Mouse (Mus musculus) intestine, embryonic 15.5 days (tissue): ENCODE data around the gene Kat14. TPM values are rescaled to one million over a fixed set of nuclear protein-coding genes. Genes with fewer than 3 reads are reported as not detected.

Experiments used
- ATAC-seq: fragments of 200-750 bp; cut with Nextera tagmentation; 2 replicates; pipeline ENCODE4 v1.8.0; 2017; ENCODE audit warnings: moderate TSS enrichment, moderate library complexity
- H3K27ac ChIP-seq: fragments of 300-500 bp; sonication (generic); 2 replicates; pipeline ENCODE4 v1.5.1; 2015; ENCODE audit warnings: mild to moderate bottlenecking, inconsistent platforms
- H3K27me3 ChIP-seq: fragments of 300-500 bp; sonication (generic); replicated peaks from 2 replicates; pipeline ENCODE4 v1.6.1; 2015; ENCODE audit warnings: inconsistent platforms
- H3K36me3 ChIP-seq: fragments of 300-500 bp; sonication (generic); 2 replicates; pipeline ENCODE4 v1.6.1; 2015; ENCODE audit warnings: inconsistent platforms
- H3K4me1 ChIP-seq: fragments of 300-500 bp; sonication (generic); replicated peaks from 2 replicates; pipeline ENCODE4 v1.6.1; 2015; ENCODE audit warnings: inconsistent platforms
- H3K4me2 ChIP-seq: fragments of 300-500 bp; sonication (generic); replicated peaks from 2 replicates; pipeline ENCODE4 v1.6.1; 2015; ENCODE audit warnings: mild to moderate bottlenecking, inconsistent platforms
- H3K4me3 ChIP-seq: fragments of 300-500 bp; sonication (generic); replicated peaks from 2 replicates; pipeline ENCODE4 v1.5.1; 2015; ENCODE audit warnings: inconsistent platforms
- H3K9ac ChIP-seq: fragments of 300-500 bp; sonication (generic); 2 replicates; pipeline ENCODE4 v1.6.1; 2015; ENCODE audit warnings: inconsistent platforms
- H3K9me3 ChIP-seq: fragments of 300-500 bp; sonication (generic); 2 replicates; pipeline ENCODE4 v1.6.1; 2016; ENCODE audit warnings: inconsistent platforms
- WGBS: fragments of 180-500 bp; shearing (Covaris S2); methylation state at CpG from one replicate; pipeline ENCODE4 v1.1.7; 2015; 5-methylcytosine and 5-hydroxymethylcytosine counted together
- polyA plus RNA-seq: library from polyadenylated mRNA; unstranded; fragments of >200 nt; fragmentation: Nextera tagmentation; extraction: Ambion mirVana; gene quantifications from 2 replicates; pipeline ENCODE4 v1.2.1, GENCODE M21; 2015

Gene Kat14
- polyA plus RNA-seq, 1 experiment from 2014 or later = 41.1 TPM

- H3K9me3 ChIP-seq = no peaks in the 10 kb centered on the region
- H3K4me1 ChIP-seq = peaks cover 3% of the 10 kb centered on the region; the same call in 1 of the 2 replicates
- H3K9ac ChIP-seq = no peak overlapping the region
- H3K36me3 ChIP-seq = no peaks in the 10 kb centered on the region
- 76% methylated on average over 5 of the region's 5 CpGs for WGBS
- no peak overlapping the region for H3K4me2 ChIP-seq
- H3K27me3 ChIP-seq = no peaks in the 10 kb centered on the region
- no peak overlapping the region for H3K27ac ChIP-seq
- peak; percentile 19; the same call in 1 of the 2 replicates for ATAC-seq
- no peak overlapping the region for H3K4me3 ChIP-seq
Measured at GRCm38 (mm10) chr2:144431286-144431825, 62.6 kb downstream of the Kat14 start.

GRCm38 (mm10) chr2:144435679-144436078, 66.9 kb downstream of the Kat14 start:
- Histone ChIP-seq H3K27ac (no peak overlapping the region), H3K27me3 (no peaks in the 10 kb centered on the region), H3K4me1 (no peaks in the 10 kb centered on the region), H3K36me3 (no peaks in the 10 kb centered on the region), H3K9ac (no peak overlapping the region), H3K9me3 (no peaks in the 10 kb centered on the region), H3K4me2 (no peak overlapping the region), H3K4me3 (no peak overlapping the region)
- ATAC-seq = no peak
- 71% methylated on average over 10 of the region's 10 CpGs for WGBS

GRCm38 (mm10) chr2:144438424-144438823, 69.6 kb downstream of the Kat14 start:
- Histone ChIP-seq H3K27ac (no peak overlapping the region), H3K9me3 (no peaks in the 10 kb centered on the region), H3K27me3 (no peaks in the 10 kb centered on the region), H3K4me2 (no peak overlapping the region), H3K4me3 (no peak overlapping the region), H3K4me1 (no peaks in the 10 kb centered on the region), H3K9ac (no peak overlapping the region), H3K36me3 (no peaks in the 10 kb centered on the region)
- no peak for ATAC-seq
- 64% methylated on average over 4 of the region's 4 CpGs for WGBS

- no peaks in the 10 kb centered on the region for H3K27me3 ChIP-seq
- no peak for ATAC-seq
- H3K9ac ChIP-seq = no peak overlapping the region
- no peak overlapping the region for H3K4me3 ChIP-seq
- no peaks in the 10 kb centered on the region for H3K9me3 ChIP-seq
- H3K27ac ChIP-seq = no peak overlapping the region
- H3K4me2 ChIP-seq = no peak overlapping the region
- no peaks in the 10 kb centered on the region for H3K36me3 ChIP-seq
- 62% methylated on average over 3 of the region's 3 CpGs for WGBS
- no peaks in the 10 kb centered on the region for H3K4me1 ChIP-seq
Measured at GRCm38 (mm10) chr2:144439191-144439700, 70.5 kb downstream of the Kat14 start.

- no peak overlapping the region for H3K4me2 ChIP-seq
- H3K9me3 ChIP-seq = no peaks in the 10 kb centered on the region
- peak; percentile 72 for ATAC-seq
- no peaks in the 10 kb centered on the region for H3K4me1 ChIP-seq
- no peak overlapping the region for H3K9ac ChIP-seq
- H3K36me3 ChIP-seq = no peaks in the 10 kb centered on the region
- 62% methylated on average over 11 of the region's 11 CpGs for WGBS
- H3K27ac ChIP-seq = no peak overlapping the region
- no peak overlapping the region for H3K4me3 ChIP-seq
- no peaks in the 10 kb centered on the region for H3K27me3 ChIP-seq
Measured at GRCm38 (mm10) chr2:144441386-144441915, 72.7 kb downstream of the Kat14 start.

GRCm38 (mm10) chr2:144446360-144446999, 77.7 kb downstream of the Kat14 start:
- ATAC-seq = no peak
- WGBS = 85% methylated on average over 7 of the region's 7 CpGs
- Histone ChIP-seq H3K27me3 (no peaks in the 10 kb centered on the region), H3K4me2 (no peak overlapping the region), H3K4me3 (no peak overlapping the region), H3K4me1 (no peaks in the 10 kb centered on the region), H3K9ac (no peak overlapping the region), H3K36me3 (no peaks in the 10 kb centered on the region), H3K9me3 (no peaks in the 10 kb centered on the region), H3K27ac (no peak overlapping the region)

GRCm38 (mm10) chr2:144450378-144450777, 81.6 kb downstream of the Kat14 start:
- H3K27me3 ChIP-seq = no peaks in the 10 kb centered on the region
- H3K4me2 ChIP-seq = no peak overlapping the region
- H3K4me1 ChIP-seq = no peaks in the 10 kb centered on the region
- 78% methylated on average over 2 of the region's 2 CpGs for WGBS
- no peak overlapping the region for H3K4me3 ChIP-seq
- H3K9ac ChIP-seq = no peak overlapping the region
- no peak for ATAC-seq
- no peaks in the 10 kb centered on the region for H3K9me3 ChIP-seq
- no peak overlapping the region for H3K27ac ChIP-seq
- no peaks in the 10 kb centered on the region for H3K36me3 ChIP-seq

GRCm38 (mm10) chr2:144452364-144453008, 83.7 kb downstream of the Kat14 start:
- H3K36me3 ChIP-seq = no peaks in the 10 kb centered on the region
- H3K27ac ChIP-seq = no peak overlapping the region
- no peaks in the 10 kb centered on the region for H3K9me3 ChIP-seq
- ATAC-seq = peak; percentile 84
- H3K4me3 ChIP-seq = no peak overlapping the region
- no peak overlapping the region for H3K4me2 ChIP-seq
- 13% methylated on average over 8 of the region's 8 CpGs for WGBS
- H3K27me3 ChIP-seq = no peaks in the 10 kb centered on the region
- no peak overlapping the region for H3K9ac ChIP-seq
- no peaks in the 10 kb centered on the region for H3K4me1 ChIP-seq

Other genes starting within 250 kb of the Kat14 start
- gene Mgme1, start 98.3 kb upstream of the Kat14 start, polyA plus RNA-seq = 22.7 and 23.3 TPM in 2 replicates
- 131 and 140 TPM in 2 replicates for gene Snx5, start 98.1 kb upstream of the Kat14 start, polyA plus RNA-seq
- gene Ovol2, start 36.8 kb upstream of the Kat14 start, polyA plus RNA-seq = 1.1 and 1.9 TPM in 2 replicates
- gene Pet117, start within 50 bp of the Kat14 start, polyA plus RNA-seq = 2.8 and 3.5 TPM in 2 replicates
- gene Dzank1, start 158.4 kb downstream of the Kat14 start, polyA plus RNA-seq = 1.5 and 1.7 TPM in 2 replicates
- 19.1 and 20.8 TPM in 2 replicates for gene Polr3f, start 158.7 kb downstream of the Kat14 start, polyA plus RNA-seq
- 49.0 and 49.1 TPM in 2 replicates for gene Rbbp9, start 181.9 kb downstream of the Kat14 start, polyA plus RNA-seq
- gene Sec23b, start 187.2 kb downstream of the Kat14 start, polyA plus RNA-seq = 100 and 101 TPM in 2 replicates
- 40.0 and 51.6 TPM in 2 replicates for gene Smim26, start 225.1 kb downstream of the Kat14 start, polyA plus RNA-seq
- 51.0 and 51.3 TPM in 2 replicates for gene Dtd1, start 230.9 kb downstream of the Kat14 start, polyA plus RNA-seq